Mouse (Mus musculus) A20 (cell line): ENCODE measurements around the gene Gm8773.

Experiments
- DNase-seq: peaks from one replicate; pipeline ENCODE4 v3.0.0-alpha.2; 2011; ENCODE audit warnings: low read depth, low spot score

Gene Gm8773

GRCm38 (mm10) chr5:5573749-5574317 lies at the start of gene Gm8773:
Gm8773 (plus strand) TSS chr5:5573799.
- DNase-seq, result peak; percentile 27

GRCm38 (mm10) chr5:5533656-5534420 lies 39.8 kb upstream of the Gm8773 start:
- DNase-seq, result no peak

GRCm38 (mm10) chr5:5536131-5536530 lies 37.5 kb upstream of the Gm8773 start:
- DNase-seq, result no peak

- no peak for DNase-seq
These were observed 33.8 kb upstream of the Gm8773 start for GRCm38 (mm10) chr5:5539771-5540170.

GRCm38 (mm10) chr5:5540385-5540784 lies 33.2 kb upstream of the Gm8773 start:
- DNase-seq, result no peak

- DNase-seq, result no peak
These were observed 22.5 kb upstream of the Gm8773 start for GRCm38 (mm10) chr5:5551110-5551509.

GRCm38 (mm10) chr5:5559079-5559740 lies 14.4 kb upstream of the Gm8773 start, which contains the start of gene Gtpbp10:
Gtpbp10 (minus strand) TSS chr5:5559538.
- DNase-seq, result peak; percentile 79

GRCm38 (mm10) chr5:5559798-5560197 lies 13.8 kb upstream of the Gm8773 start:
- no peak for DNase-seq

- DNase-seq, result peak; percentile 11
These were observed 12.4 kb upstream of the Gm8773 start for GRCm38 (mm10) chr5:5561041-5561706.

GRCm38 (mm10) chr5:5562435-5562834 lies 11.2 kb upstream of the Gm8773 start:
- no peak for DNase-seq

- no peak for DNase-seq
These were observed 14.1 kb downstream of the Gm8773 start for GRCm38 (mm10) chr5:5587686-5588085.

- DNase-seq, result no peak
These were observed 36.9 kb downstream of the Gm8773 start for GRCm38 (mm10) chr5:5610540-5610939.

- DNase-seq, result no peak
These were observed 44.7 kb downstream of the Gm8773 start for GRCm38 (mm10) chr5:5618329-5618728.

- DNase-seq, result no peak
These were observed 51.9 kb downstream of the Gm8773 start for GRCm38 (mm10) chr5:5625491-5625890.
